In genomic region chr19:44363529-44363928, GRCm38 (mm10) we compare ENCODE assay signal across 8 mouse cellular contexts. TPM values are rescaled to one million over a fixed set of nuclear protein-coding genes. Genes with fewer than 3 reads are reported as not detected.
DNase-seq lines count a peak whose midpoint lies in the region; ATAC-seq and TF ChIP-seq lines count a peak whose summit lies in the region.

No protein-coding gene starts in this region.

- H3K9me3 ChIP-seq in CH12.LX (replicated peaks; ENCODE audit: low read length): no peaks in the 10 kb centered on the region
- no peaks in the 10 kb centered on the region for H3K9me3 ChIP-seq in heart, embryonic 16.5 days (replicated peaks; ENCODE audit: control insufficient read depth, low read length)
- H3K9me3 ChIP-seq in lung, postnatal 0 days (ENCODE audit: low read length): no peaks in the 10 kb centered on the region

- H3K9ac ChIP-seq in CH12.LX (ENCODE audit: insufficient read depth, low read depth): no peak overlapping the region
- no peak overlapping the region for H3K9ac ChIP-seq in heart, embryonic 16.5 days (ENCODE audit: low read length)
- no peak overlapping the region for H3K9ac ChIP-seq in lung, postnatal 0 days (replicated peaks; ENCODE audit: low read depth)

- H3K4me2 ChIP-seq in CH12.LX (ENCODE audit: insufficient read depth, low read depth, poor library complexity, severe bottlenecking): peak overlapping the region; percentile 76
- 0 out of 2 replicates have a peak overlapping the region, but pooled peaks have one; percentile 13 for H3K4me2 ChIP-seq in heart, embryonic 16.5 days (ENCODE audit: low read depth, low read length)
- H3K4me2 ChIP-seq in lung, postnatal 0 days (replicated peaks; ENCODE audit: low read depth, low read length): no peak overlapping the region

- dilution Hi-C loops in CH12.LX (cut with MboI; ENCODE audit: extremely low pct_ligation_motif_present, extremely low pct_unique_long_range_greater_than_20kb, low sequenced_read_pairs): no loop called here

- H3K79me2 ChIP-seq in CH12.LX (replicated peaks; ENCODE audit: control insufficient read depth, extremely low read depth, insufficient read depth, poor library complexity, severe bottlenecking): no peaks in the 10 kb centered on the region

- 0 out of 2 replicates have a peak, but pooled peaks have one; percentile 23 for ATAC-seq in heart, embryonic 16.5 days (replicated peaks; ENCODE audit: extremely low read depth, insufficient read depth, low FRiP score)
- ATAC-seq in lung, postnatal 0 days: peak; percentile 71

- 20% methylated on average over 13 of the region's 13 CpGs for WGBS in heart, embryonic 16.5 days
- 15% methylated on average over 13 of the region's 13 CpGs for WGBS in lung, postnatal 0 days

- H3K4me1 ChIP-seq in CH12.LX (ENCODE audit: control insufficient read depth in 1 of 2, insufficient read depth in 2 of 2): peaks cover 0 to 24% of the 10 kb centered on the region in 2 experiments; a peak in 2 of 4 replicates
- peaks cover 5% of the 10 kb centered on the region; the same call in 1 of the 2 replicates for H3K4me1 ChIP-seq in heart, embryonic 16.5 days (ENCODE audit: control insufficient read depth, insufficient read depth, low read length)
- H3K4me1 ChIP-seq in lung, postnatal 0 days (ENCODE audit: insufficient read depth, low read depth, low read length): no peaks in the 10 kb centered on the region

- TF ChIP-seq POLR2A in CH12.LX (IDR thresholded peaks at IDR 0.05; ENCODE audit: low read depth, low read length): no peak

- H3K27ac ChIP-seq in CH12.LX (ENCODE audit: insufficient read depth, low read depth): peak overlapping the region; percentile 37; the same call in 1 of the 2 replicates
- no peak overlapping the region for H3K27ac ChIP-seq in heart, embryonic 16.5 days (ENCODE audit: low read length)
- H3K27ac ChIP-seq in lung, postnatal 0 days (ENCODE audit: low read length): no peak overlapping the region

- peak overlapping the region in 1 of 3 experiments; percentile 11 for H3K4me3 ChIP-seq in CH12.LX (replicated peaks in 1 of 3; ENCODE audit: low read depth in 2 of 3, low read length in 2 of 3, poor library complexity in 1 of 3)
- no peak overlapping the region for H3K4me3 ChIP-seq in heart, embryonic 16.5 days (ENCODE audit: low read length)
- no peak overlapping the region for H3K4me3 ChIP-seq in lung, postnatal 0 days (ENCODE audit: low read depth, low read length)

- peak; percentile 95 for DNase-seq in CH12.LX (ENCODE audit: extremely low read depth)
- DNase-seq in adrenal gland, adult 18-20 months (ENCODE audit: low spot score in 2 of 2): peak; percentile 72 to 76
- peak; percentile 61 for DNase-seq in embryo, embryonic 11.5 days (ENCODE audit: low read depth, low spot score)
- DNase-seq in layer of hippocampus, adult 9-11 months: peak; percentile 59
- DNase-seq in lung, postnatal 0 days (ENCODE audit: low spot score): peak; percentile 88
- DNase-seq in right cerebral cortex, postnatal 25 days: peak; percentile 51
- DNase-seq in urinary bladder, postnatal 4 days (ENCODE audit: low spot score in 2 of 2): peak; percentile 47 to 71

- H3K36me3 ChIP-seq in CH12.LX (replicated peaks in 1 of 2; ENCODE audit: control insufficient read depth in 1 of 2, insufficient read depth in 1 of 2, low read length in 1 of 2): no peaks in the 10 kb centered on the region
- no peaks in the 10 kb centered on the region for H3K36me3 ChIP-seq in heart, embryonic 16.5 days (ENCODE audit: control insufficient read depth, insufficient read depth)
- no peaks in the 10 kb centered on the region for H3K36me3 ChIP-seq in lung, postnatal 0 days (ENCODE audit: insufficient read depth, low read length)

- peak; percentile 70; the same call in 1 of the 2 replicates for TF ChIP-seq EP300 in CH12.LX (IDR thresholded peaks at IDR 0.05; ENCODE audit: low read length)
- TF ChIP-seq EP300 in lung, postnatal 0 days (IDR thresholded peaks at IDR 0.05): no peak

- TF ChIP-seq CTCF in CH12.LX (conservative IDR thresholded peaks at IDR 0.05 in 1 of 2, IDR thresholded peaks at IDR 0.05 in 1 of 2; ENCODE audit: low read depth in 2 of 2, low read length in 2 of 2): peak; percentile 96 to 100
- peak; percentile 98 for TF ChIP-seq CTCF in lung, postnatal 0 days (IDR thresholded peaks at IDR 0.05)

- in situ Hi-C loops in CH12.LX (cut with MboI; ENCODE audit: low pct_ligation_motif_present, low pct_unique_long_range_greater_than_20kb, low sequenced_read_pairs): no loop called here

- TF ChIP-seq RAD21 in CH12.LX (IDR thresholded peaks at IDR 0.05; ENCODE audit: low read depth, low read length): peak; percentile 98

- H3K27me3 ChIP-seq in CH12.LX (replicated peaks): no peaks in the 10 kb centered on the region
- no peaks in the 10 kb centered on the region for H3K27me3 ChIP-seq in heart, embryonic 16.5 days (ENCODE audit: control insufficient read depth, insufficient read depth, low read length)
- no peaks in the 10 kb centered on the region for H3K27me3 ChIP-seq in lung, postnatal 0 days (replicated peaks; ENCODE audit: insufficient read depth, low read length)

TF ChIP-seq in CH12.LX, 34 proteins besides CTCF, POLR2A, EP300 and RAD21 (continues in another document):
- no peak for TF ChIP-seq CHD1 (IDR thresholded peaks at IDR 0.05; ENCODE audit: low read depth, low read length)
- TF ChIP-seq ZMIZ1 (IDR thresholded peaks at IDR 0.05; ENCODE audit: low read depth, low read length): no peak
- TF ChIP-seq BHLHE40 (IDR thresholded peaks at IDR 0.05; ENCODE audit: low read depth, low read length): no peak
- TF ChIP-seq UBTF (IDR thresholded peaks at IDR 0.05; ENCODE audit: low read depth, low read length): no peak
- no peak for TF ChIP-seq E2F4 (IDR thresholded peaks at IDR 0.05; ENCODE audit: insufficient replicate concordance, low read depth, low read length)
- peak; percentile 92 for TF ChIP-seq IRF4 (IDR thresholded peaks at IDR 0.05; ENCODE audit: low read depth, low read length)
- TF ChIP-seq POLR2AphosphoS2 (IDR thresholded peaks at IDR 0.05; ENCODE audit: low read depth, low read length): no peak
- TF ChIP-seq ZC3H11A (IDR thresholded peaks at IDR 0.05; ENCODE audit: low read depth, low read length): peak; percentile 97
- TF ChIP-seq HCFC1 (IDR thresholded peaks at IDR 0.05; ENCODE audit: low read depth, low read length): 0 out of 2 replicates have a peak, but pooled peaks have one; percentile 20
- no peak for TF ChIP-seq ZKSCAN1 (IDR thresholded peaks at IDR 0.05; ENCODE audit: borderline replicate concordance, low read depth, low read length)
- no peak for TF ChIP-seq JUN (IDR thresholded peaks at IDR 0.05; ENCODE audit: insufficient read depth, low read depth, low read length)
- TF ChIP-seq SIN3A (IDR thresholded peaks at IDR 0.05; ENCODE audit: low read length): peak; percentile 67
- TF ChIP-seq PAX5 (IDR thresholded peaks at IDR 0.05; ENCODE audit: low read length): no peak
- TF ChIP-seq NELFE (IDR thresholded peaks at IDR 0.05; ENCODE audit: low read depth, low read length): peak; percentile 72; the same call in 1 of the 2 replicates
- peak; percentile 84; the same call in 1 of the 2 replicates for TF ChIP-seq MYC (IDR thresholded peaks at IDR 0.05; ENCODE audit: low read depth, low read length)
- 0 out of 2 replicates have a peak, but pooled peaks have one; percentile 15 for TF ChIP-seq ZNF384 (IDR thresholded peaks at IDR 0.05; ENCODE audit: low read depth, low read length)
- no peak for TF ChIP-seq MAZ (IDR thresholded peaks at IDR 0.05; ENCODE audit: low read depth, low read length)
- no peak; the same call in 1 of the 2 replicates for TF ChIP-seq USF2 (conservative IDR thresholded peaks at IDR 0.05; ENCODE audit: low read depth, low read length)
- peak; percentile 96 for TF ChIP-seq MAX (IDR thresholded peaks at IDR 0.05; ENCODE audit: low read length)
- no peak for TF ChIP-seq GABPA (IDR thresholded peaks at IDR 0.05; ENCODE audit: insufficient replicate concordance, low read depth, low read length)
- peak; percentile 69; the same call in 1 of the 2 replicates for TF ChIP-seq MAFK (IDR thresholded peaks at IDR 0.05; ENCODE audit: insufficient replicate concordance, low read length)
- TF ChIP-seq RCOR1 (conservative IDR thresholded peaks at IDR 0.05; ENCODE audit: low read depth, low read length): no peak; the same call in 1 of the 2 replicates
- TF ChIP-seq KAT2A (IDR thresholded peaks at IDR 0.05; ENCODE audit: insufficient replicate concordance, low read length): no peak
- TF ChIP-seq ETS1 (conservative IDR thresholded peaks at IDR 0.05; ENCODE audit: low read depth, low read length): peak; percentile 54
- TF ChIP-seq CHD2 (IDR thresholded peaks at IDR 0.05; ENCODE audit: low read length): no peak
- TF ChIP-seq JUND (conservative IDR thresholded peaks at IDR 0.05; ENCODE audit: low read depth, low read length): no peak
- TF ChIP-seq MXI1 (IDR thresholded peaks at IDR 0.05; ENCODE audit: low read depth, low read length): 0 out of 2 replicates have a peak, but pooled peaks have one; percentile 39
- peak; percentile 77 for TF ChIP-seq TBP (conservative IDR thresholded peaks at IDR 0.05; ENCODE audit: low read depth, low read length)
- peak; percentile 21; the same call in 1 of the 2 replicates for TF ChIP-seq USF1 (IDR thresholded peaks at IDR 0.05; ENCODE audit: low read depth, low read length)
- peak; percentile 61 for TF ChIP-seq NRF1 (IDR thresholded peaks at IDR 0.05; ENCODE audit: low read depth, low read length)
- peak; percentile 78 for TF ChIP-seq TCF12 (IDR thresholded peaks at IDR 0.05; ENCODE audit: low read depth, low read length)
- TF ChIP-seq SMC3 (IDR thresholded peaks at IDR 0.05; ENCODE audit: low read depth, low read length): peak; percentile 98

RNA-seq across cellular contexts. Expression of gene Scd4, which starts 30.6 kb away (rescaled TPM):
- 0.08 TPM in 1 of 2 replicates, not detected in the other for total RNA-seq in CH12.LX (2012; rRNA removed)
- total RNA-seq in CH12.LX (2014; rRNA removed): 0.18 TPM in 1 of 2 replicates, not detected in the other
- polyA plus RNA-seq in CH12.LX (2012; ENCODE audit: insufficient read length, low read depth): 0.10 and 0.11 TPM in 2 replicates
- total RNA-seq in adrenal gland, adult 18-20 months (2021): 10 to 100 TPM in 1 of 2 experiments, 1 to 10 TPM in 1; 5.2 to 15.0 TPM
- 4.4 and 4.8 TPM in 2 replicates for polyA plus RNA-seq in heart, embryonic 16.5 days (2015; fragmentation: Nextera tagmentation; extraction: Ambion mirVana)
- polyA plus RNA-seq in lung, postnatal 0 days (2015; fragmentation: Nextera tagmentation; extraction: Ambion mirVana): 0.53 and 0.60 TPM in 2 replicates

RNA-seq across cellular contexts. Expression of gene Scd1, which starts 44.1 kb away (rescaled TPM):
- total RNA-seq in CH12.LX (2012; rRNA removed): 202 and 225 TPM in 2 replicates
- total RNA-seq in CH12.LX (2014; rRNA removed): 240 and 314 TPM in 2 replicates
- 203 and 244 TPM in 2 replicates for polyA plus RNA-seq in CH12.LX (2012; ENCODE audit: insufficient read length, low read depth)
- over 10,000 TPM in 1 of 2 experiments, 1,000 to 10,000 TPM in 1; 1,926 to 12,846 TPM for total RNA-seq in adrenal gland, adult 18-20 months (2021)
- 1.1 and 1.2 TPM in 2 replicates for polyA plus RNA-seq in heart, embryonic 16.5 days (2015; fragmentation: Nextera tagmentation; extraction: Ambion mirVana)
- polyA plus RNA-seq in lung, postnatal 0 days (2015; fragmentation: Nextera tagmentation; extraction: Ambion mirVana): 41.6 and 93.7 TPM in 2 replicates

Comparison
In these comparisons a context has a peak if more than half of its experiments do, and no peak if none do; other contexts are left out.
1. RNA of gene Scd1, which starts 44.1 kb away (polyA plus RNA-seq): 203 to 244 TPM in CH12.LX and 41.6 to 93.7 TPM in lung, postnatal 0 days; 1.1 to 1.2 TPM in heart, embryonic 16.5 days; every median in the first group is over 10 times any median in the second.
2. Peak in every context shown above with its lines, with median percentiles within 50 percentile points of each other: DNase-seq.